Mouse (Mus musculus): Measurements from ENCODE around the gene Notch4.

The Notch4 gene

DNA sequence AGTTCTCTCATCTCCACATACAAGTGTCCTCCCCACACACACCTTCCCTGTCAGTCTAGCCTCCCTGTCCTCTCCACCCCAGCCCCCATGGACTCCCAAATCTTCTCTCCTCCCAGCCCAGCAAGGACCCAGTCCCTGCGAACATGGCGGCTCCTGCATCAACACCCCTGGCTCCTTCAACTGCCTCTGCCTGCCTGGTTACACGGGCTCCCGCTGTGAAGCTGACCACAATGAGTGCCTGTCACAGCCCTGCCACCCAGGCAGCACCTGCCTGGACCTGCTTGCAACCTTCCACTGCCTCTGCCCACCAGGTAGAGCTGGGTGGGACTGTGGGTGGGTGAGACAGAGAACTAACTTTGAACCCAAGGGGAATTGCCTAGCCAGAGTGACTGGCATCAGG, 5.9 kb downstream of the Notch4 start:
- no peak for DNase-seq (ENCODE audit: extremely low spot score, low read depth, low spot score)

DNA sequence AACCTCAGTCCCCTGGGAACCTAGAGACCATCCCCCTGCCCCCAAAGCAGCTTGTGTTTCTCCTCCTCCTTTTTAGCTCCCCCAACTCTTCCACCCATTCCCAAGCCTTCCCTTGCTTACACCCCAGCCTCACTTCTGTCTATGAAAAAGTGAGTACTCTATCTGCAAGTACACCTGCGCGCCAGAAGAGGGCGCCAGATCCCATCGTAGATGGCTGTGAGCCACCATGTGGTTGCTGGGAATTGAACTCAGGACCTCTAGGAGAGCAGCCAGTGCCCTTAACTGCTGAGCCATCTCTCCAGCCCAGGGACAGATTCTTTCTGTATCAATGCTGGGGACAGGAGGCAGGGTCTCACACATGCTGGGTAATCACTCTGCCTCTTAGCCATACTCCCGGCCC, 7.8 kb downstream of the Notch4 start:
- no peak for DNase-seq (ENCODE audit: extremely low spot score, low read depth, low spot score)

DNA sequence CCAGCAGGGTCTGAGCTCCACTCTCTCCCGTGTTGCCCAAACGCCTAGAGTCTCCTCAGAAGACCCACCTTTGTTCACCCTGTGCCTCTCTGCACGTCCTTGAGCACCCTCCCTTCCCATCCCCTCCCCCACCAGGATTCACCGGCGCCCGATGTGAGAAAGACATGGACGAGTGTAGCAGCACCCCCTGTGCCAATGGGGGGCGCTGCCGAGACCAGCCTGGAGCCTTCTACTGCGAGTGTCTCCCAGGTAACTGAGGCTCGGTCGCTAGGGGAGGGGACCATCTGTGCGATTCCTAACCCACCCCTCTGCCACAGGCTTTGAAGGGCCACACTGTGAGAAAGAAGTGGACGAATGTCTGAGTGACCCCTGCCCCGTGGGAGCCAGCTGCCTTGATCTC, 8.3 kb downstream of the Notch4 start:
- no peak for DNase-seq (ENCODE audit: extremely low spot score, low read depth, low spot score)

DNA sequence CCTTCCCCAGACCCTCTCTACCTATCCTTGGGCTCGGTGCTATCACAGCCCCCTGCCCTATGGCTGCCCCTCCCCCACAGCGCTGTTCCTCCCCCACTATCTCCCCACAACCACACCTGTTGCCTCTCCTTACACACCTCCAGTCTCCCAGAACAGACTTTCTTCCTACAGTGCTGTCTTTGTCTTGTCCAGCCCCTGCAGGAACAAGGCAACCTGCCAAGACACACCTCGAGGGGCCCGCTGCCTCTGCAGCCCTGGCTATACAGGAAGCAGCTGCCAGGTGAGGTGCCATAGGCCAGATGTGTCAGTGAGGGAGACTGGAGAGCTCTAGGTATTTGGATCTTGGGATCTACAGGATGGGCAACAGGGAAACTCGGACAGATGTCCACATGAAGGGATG, 12.5 kb downstream of the Notch4 start:
- no peak for DNase-seq (ENCODE audit: extremely low spot score, low read depth, low spot score)

DNA sequence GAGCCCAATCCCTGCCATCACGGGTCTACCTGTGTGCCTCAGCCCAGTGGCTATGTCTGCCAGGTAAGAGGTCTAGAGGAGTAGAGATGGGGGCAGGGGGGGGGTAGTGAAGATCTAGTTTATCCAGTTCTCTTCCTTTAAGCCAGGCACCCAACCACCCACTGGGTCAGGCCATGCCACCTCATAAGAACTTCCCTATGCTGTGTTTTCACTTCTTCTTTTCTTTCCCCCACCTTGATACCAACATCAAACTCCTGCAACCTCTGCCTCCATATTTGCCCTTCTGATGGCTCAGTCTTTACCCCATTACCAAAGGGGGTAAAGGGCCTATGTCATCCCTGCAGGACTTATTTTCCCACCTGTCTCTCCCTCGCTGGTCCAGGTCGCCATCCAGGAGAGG, 14.0 kb downstream of the Notch4 start:
- DNase-seq (ENCODE audit: extremely low spot score, low read depth, low spot score): no peak

DNA sequence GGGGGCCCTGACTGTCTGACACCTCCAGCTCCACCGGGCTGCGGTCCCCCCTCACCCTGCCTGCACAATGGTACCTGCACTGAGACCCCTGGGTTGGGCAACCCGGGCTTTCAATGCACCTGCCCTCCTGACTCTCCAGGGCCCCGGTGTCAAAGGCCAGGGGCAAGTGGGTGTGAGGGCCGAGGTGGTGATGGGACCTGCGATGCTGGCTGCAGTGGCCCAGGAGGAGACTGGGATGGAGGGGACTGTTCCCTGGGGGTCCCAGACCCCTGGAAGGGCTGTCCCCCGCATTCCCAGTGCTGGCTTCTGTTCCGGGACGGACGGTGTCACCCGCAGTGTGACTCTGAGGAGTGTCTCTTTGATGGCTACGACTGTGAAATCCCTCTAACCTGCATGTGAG, 18.5 kb downstream of the Notch4 start:
- DNase-seq (ENCODE audit: extremely low spot score, low read depth, low spot score): no peak

DNA sequence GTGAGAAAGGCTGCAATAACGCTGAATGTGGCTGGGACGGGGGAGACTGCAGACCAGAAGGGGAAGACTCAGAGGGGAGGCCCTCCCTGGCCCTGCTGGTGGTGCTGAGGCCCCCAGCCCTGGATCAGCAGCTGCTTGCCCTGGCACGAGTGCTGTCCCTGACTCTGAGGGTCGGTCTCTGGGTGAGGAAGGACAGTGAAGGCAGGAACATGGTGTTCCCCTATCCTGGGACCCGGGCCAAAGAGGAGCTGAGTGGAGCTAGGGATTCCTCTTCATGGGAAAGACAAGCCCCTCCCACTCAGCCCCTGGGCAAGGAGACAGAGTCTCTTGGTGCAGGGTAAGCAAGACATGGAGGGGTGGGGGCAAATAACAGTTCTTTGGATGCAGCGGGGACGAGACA, 19.3 kb downstream of the Notch4 start:
- no peak for DNase-seq (ENCODE audit: extremely low spot score, low read depth, low spot score)

DNA sequence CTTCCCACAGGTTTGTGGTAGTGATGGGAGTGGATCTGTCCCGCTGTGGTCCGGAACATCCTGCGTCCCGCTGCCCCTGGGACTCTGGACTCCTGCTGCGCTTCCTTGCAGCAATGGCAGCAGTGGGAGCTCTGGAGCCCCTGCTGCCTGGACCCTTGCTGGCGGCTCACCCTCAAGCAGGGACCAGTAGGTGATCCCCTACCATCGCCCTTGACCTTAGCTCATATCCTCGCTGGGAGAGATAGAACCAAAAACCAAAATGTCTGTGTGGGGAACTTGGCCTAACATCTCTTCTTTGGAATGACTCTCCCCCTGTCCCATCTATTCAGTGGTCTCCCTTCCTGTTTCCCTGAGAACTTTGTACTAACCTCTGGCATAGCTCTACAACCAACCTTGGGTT, 19.8 kb downstream of the Notch4 start:
- no peak for DNase-seq (ENCODE audit: extremely low spot score, low read depth, low spot score)

DNA sequence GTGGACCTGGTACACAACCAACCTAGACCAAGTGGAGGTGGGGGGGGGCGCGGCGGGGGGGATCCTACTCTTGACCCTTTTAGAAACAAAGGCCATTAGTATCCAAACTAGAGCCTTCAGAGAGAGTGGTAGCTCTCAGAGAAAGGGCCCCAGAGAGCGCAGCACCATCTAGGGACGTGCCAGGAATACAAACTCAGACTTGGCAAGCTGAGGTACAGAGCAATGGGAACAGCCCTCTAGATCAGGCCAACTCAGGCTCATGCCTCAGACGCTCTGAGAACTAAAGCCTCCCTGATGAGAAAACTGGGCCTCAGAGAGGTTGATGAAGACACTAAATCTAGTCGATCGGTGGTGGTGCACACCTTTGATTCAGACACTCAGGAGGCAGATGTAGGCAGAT, 21.1 kb downstream of the Notch4 start:
- DNase-seq (ENCODE audit: extremely low spot score, low read depth, low spot score): no peak

DNA sequence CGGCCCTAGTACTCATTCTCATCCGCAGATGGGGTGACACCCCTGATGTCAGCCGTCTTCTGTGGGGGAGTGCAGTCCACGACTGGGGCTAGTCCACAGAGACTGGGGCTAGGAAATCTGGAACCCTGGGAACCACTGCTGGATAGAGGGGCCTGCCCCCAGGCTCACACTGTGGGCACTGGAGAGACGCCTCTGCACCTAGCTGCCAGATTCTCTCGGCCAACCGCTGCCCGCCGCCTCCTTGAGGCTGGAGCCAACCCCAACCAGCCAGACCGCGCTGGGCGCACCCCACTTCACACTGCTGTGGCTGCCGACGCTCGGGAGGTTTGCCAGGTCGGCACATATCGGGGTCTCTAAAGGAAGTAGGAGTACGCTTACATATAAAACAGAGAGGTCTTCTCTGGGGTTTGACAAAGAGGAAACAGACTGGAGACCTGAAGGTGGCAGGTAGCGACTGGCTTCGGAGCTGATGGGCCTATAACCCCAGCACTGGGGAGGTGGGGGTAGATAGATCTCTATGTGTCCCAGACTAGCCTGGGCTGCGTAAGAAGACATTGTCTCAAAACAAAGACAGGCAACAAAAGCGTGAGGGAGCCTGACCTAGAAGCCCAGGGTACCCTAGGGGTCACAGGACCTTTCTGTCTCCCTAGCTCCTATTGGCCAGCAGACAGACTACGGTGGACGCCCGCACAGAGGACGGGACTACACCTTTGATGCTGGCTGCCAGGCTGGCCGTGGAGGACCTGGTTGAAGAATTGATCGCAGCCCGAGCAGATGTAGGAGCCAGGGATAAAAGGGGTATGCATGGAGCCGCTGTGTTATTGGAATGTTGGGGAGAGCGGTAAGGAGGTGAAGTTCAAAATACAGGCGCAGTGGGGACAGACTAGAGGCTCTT, 22.1 kb downstream of the Notch4 start:
- no peak for DNase-seq (ENCODE audit: extremely low spot score, low read depth, low spot score)

DNA sequence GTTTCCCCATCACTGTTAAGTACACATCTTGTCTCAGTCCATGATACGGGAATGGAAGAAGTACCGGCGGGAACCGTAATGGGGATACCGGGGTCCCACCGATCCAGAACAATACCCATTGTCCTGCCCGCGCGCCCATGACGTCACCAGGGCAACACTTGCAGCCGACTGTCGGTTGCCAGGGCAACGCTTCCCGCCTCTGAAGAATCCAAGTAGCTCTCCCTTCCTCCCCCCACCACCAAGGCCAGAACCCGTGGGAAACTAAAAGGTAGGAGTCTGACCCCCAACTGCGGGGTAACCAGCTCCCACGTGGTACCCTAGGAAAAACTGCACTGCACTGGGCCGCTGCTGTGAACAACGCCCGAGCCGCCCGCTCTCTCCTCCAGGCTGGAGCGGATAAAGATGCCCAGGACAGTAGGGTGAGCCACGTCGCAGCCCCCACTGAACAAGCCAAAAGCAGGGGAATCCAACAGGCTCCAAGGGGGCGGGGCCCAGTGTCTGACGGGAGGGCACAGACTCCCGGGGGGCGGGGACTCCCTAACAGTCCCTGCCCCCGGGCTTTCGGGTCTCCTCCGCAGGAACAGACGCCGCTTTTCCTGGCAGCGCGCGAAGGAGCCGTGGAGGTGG, 22.8 kb downstream of the Notch4 start:
- no peak for DNase-seq (ENCODE audit: extremely low spot score, low read depth, low spot score)

DNA sequence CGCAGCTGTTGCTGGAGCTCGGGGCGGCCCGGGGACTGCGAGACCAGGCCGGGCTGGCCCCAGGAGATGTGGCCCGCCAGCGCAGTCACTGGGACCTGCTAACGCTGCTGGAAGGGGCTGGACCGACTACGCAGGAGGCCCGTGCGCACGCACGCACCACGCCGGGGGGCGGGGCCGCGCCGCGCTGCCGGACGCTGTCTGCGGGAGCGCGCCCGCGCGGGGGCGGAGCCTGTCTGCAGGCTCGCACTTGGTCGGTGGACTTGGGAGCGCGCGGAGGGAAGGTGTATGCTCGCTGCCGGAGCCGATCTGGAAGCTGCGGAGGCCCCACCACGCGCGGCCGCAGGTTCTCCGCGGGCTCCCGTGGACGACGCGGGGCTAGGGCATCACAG, 23.3 kb downstream of the Notch4 start:
- DNase-seq (ENCODE audit: extremely low spot score, low read depth, low spot score): no peak

DNA sequence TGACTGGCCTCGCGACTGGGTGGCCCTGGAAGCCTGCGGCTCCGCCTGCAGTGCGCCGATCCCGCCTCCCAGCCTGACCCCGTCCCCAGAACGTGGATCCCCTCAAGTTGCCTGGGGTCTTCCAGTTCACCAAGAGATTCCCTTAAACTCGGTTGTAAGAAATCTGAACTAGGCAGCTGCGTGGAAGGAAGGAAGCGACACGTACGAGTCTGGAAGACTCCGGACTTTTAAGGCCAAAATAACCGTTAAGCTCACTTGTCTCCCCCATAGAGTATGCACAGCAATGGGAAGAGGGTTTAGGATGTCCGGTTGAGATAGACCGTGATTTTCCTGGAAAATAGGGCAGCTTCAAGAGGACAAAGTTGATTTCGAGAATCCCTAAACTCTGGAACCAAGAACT, 23.7 kb downstream of the Notch4 start:
- DNase-seq (ENCODE audit: extremely low spot score, low read depth, low spot score): no peak

DNA sequence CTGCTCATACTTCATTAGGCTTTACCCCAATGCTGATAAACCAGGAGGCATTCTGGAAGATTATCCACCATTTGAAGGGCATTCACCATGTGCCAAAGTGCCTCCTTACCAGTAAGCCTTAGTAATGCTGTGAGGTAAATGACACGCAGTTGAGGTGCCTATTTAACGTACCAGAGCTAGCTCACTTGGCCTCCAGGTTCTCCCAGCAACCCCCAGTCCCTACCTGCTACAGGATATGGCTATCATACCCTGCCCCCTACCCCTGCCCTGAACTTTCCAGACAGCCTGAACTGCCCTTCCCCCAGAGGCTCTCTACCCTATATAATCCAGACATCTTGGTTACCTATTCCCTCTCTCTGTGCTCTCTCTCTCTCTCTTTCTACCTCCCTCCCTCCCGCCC, 24.7 kb downstream of the Notch4 start:
- no peak for DNase-seq (ENCODE audit: extremely low spot score, low read depth, low spot score)

DNA sequence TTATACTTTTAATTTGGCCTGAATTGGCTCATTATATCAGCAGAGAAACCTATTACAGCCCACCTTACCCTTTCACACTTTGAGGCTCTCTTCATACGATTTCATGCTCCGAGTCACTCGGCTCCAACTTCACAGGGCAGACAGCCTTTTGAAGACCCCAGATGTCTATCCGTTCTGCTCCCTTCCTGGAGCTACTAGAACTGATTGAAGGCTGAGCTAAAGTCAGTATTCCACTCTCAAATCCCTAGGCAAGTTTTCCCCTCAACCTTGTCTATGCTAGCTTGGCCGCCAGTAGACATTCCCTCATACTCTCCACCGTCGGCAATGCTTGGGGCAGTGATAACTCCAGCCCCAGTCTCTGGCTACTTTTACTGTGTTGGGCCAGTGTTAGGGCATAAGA, 25.1 kb downstream of the Notch4 start:
- no peak for DNase-seq (ENCODE audit: extremely low spot score, low read depth, low spot score)

DNA sequence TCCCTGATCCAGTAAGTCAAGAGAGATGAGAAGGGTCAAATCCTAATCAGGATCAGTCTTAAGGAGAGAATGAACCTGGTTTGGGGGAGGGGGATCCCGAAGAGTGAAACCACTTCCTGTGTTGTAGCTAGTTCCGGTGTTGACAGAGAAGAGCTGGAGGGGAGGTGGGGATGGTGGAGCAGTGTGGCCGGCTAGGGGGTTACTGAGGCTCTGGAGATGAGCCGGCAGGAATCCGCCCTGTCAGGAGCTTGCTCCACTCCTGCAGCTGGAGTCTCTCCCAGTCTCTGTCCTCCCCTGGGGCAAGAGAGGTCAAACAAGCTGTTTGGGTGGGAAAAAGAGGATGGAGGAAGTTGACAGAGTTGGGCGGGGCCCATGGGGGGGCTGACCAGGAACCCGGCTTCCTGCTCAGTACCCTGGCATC, 25.6 kb downstream of the Notch4 start, which contains the start of gene Gpsm3:
TSS of gene Gpsm3 (plus strand) at position 126 of the 421 bp plus-strand sequence.
- DNase-seq (ENCODE audit: extremely low spot score, low read depth, low spot score): no peak

DNA sequence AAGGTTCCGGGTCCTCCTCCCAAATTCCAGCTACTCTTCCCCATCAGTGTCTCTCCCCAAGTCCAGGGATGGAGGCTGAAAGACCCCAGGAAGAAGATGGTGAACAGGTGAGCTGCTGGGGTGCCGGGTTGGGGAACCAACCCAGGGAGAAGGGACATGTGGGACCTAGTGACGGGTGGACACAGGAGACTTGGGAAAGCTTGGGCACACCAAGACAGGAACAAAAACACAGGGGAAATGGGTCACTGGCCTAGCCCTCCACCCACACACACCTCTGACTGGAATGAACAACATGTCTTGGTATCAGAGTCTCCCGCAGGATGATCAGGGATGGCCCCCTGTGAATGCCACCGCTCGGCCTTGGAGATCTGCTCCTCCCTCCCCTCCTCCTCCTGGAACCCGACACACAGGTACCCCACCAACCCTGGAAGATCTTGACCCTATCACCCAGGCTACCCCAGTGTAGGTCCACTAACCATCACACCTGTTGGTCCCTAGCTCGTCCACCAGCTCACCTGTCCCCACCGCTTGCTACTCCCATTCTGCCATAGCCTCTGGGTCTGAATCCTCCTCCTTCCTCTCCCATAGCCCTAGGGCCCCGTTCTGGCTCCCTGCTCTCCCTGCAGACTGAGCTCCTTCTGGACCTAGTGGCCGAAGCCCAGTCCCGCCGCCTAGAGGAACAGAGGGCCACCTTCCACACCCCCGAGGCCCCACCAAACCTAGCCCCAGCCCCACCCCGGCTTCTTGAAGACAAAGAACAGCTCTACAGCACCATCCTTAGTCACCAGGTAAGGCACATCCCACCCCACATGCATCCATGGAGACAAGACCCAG, 26.3 kb downstream of the Notch4 start:
- no peak for DNase-seq (ENCODE audit: extremely low spot score, low read depth, low spot score)

DNA sequence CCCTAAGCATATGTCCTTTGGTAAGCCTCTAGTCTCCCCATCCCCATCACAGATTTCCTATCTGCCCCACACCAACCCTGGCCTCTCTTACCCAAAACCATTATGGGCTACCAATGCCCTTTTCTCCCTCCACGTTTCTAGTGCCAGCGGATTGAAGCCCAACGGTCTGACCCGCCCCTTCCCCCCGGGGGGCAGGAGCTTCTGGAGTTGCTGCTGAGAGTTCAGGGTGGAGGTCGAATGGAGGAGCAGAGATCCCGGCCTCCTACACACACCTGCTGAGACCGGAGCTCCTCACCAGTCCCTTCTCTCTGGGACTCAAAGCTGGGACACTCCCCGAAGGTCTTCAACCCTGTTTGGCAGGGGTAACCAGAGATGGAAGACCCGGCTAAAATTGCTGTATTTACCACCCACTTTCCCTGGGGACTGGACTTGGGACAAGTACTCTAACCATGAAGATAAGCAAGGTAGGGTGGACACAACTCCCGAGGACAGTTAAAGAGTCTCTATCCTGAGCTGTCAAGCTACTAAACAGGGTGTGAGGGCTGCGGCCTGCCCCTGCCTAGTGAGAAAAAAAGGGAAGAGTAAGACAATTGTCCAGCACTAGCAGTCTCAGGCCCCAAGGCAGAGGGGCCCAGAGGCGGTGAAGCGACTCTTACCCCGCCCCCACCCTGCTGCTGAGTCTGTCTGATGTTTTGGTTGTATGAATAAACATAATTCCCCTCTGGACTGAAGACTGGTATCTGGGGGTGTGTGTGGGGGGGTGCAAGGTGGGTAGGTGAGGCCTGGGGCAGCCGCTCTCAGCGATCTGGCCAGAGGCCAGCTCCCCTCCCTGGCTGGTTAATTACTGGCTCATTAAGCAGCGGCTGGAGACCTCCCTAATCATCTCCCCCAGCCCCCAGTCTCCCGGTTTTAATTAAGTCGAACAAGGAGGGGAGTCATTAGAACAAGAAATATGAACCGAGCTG, 27.2 kb downstream of the Notch4 start, which contains the start of gene Pbx2:
TSS of gene Pbx2 (plus strand) at position 238 of the 965 bp plus-strand sequence.
- DNase-seq (ENCODE audit: extremely low spot score, low read depth, low spot score): no peak

DNA sequence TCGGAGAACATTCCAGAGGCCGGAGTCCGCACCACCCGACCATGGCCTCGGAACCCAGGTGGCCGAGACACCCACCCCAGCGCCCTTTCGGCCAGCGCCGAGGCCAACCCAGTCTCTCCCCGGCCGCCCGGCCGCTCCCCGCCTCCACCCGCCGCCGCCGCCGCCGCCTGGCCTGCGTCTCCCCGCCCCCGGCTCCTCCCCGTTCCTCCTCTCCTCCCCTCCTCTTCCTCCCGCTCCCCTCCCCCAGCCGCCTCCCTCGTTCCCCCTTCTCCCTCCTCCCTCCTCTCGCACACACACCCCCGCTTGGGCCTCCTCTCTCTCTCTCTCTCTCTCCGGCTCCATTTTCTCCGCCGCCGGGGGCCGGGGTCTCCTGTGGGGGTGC, 27.9 kb downstream of the Notch4 start:
- no peak for DNase-seq (ENCODE audit: extremely low spot score, low read depth, low spot score)
